Mouse (Mus musculus) midbrain, postnatal 0 days (tissue): ENCODE results near the gene Elovl5. TPM values are rescaled to one million over a fixed set of nuclear protein-coding genes. Genes with fewer than 3 reads are reported as not detected.

Experiments
- ATAC-seq: fragments of 200-750 bp; cut with Nextera tagmentation; 2 replicates; pipeline ENCODE4 v1.8.0; 2017; ENCODE audit warnings: moderate number of reproducible peaks, mild to moderate bottlenecking, moderate TSS enrichment, moderate library complexity; ENCODE audit not compliant: low FRiP score
- DNase-seq: peaks from one replicate; pipeline ENCODE4 v3.0.0-alpha.2; 2015; ENCODE audit warnings: low spot score
- H3K27ac ChIP-seq: fragments of 300-500 bp; sonication (generic); 2 replicates; pipeline ENCODE4 v1.5.1; 2014; ENCODE audit warnings: low read depth, mild to moderate bottlenecking, low read length, mixed read lengths
- H3K27me3 ChIP-seq: fragments of 300-500 bp; sonication (generic); 2 replicates; pipeline ENCODE4 v1.6.1; 2014; ENCODE audit warnings: low read length, control low read depth, mixed read lengths; ENCODE audit not compliant: insufficient read depth
- H3K36me3 ChIP-seq: fragments of 300-500 bp; sonication (generic); 2 replicates; pipeline ENCODE4 v1.6.1; 2014; ENCODE audit warnings: low read length, control low read depth, mixed read lengths; ENCODE audit not compliant: insufficient read depth
- H3K4me1 ChIP-seq: fragments of 300-500 bp; sonication (generic); 2 replicates; pipeline ENCODE4 v1.6.1; 2014; ENCODE audit warnings: mild to moderate bottlenecking, control low read depth, antibody characterized with exemption, low read length, mixed read lengths; ENCODE audit not compliant: insufficient read depth
- H3K4me2 ChIP-seq: fragments of 300-500 bp; sonication (generic); 2 replicates; pipeline ENCODE4 v1.6.1; 2014; ENCODE audit warnings: low read depth, mild to moderate bottlenecking, low read length, mixed read lengths; ENCODE audit not compliant: poor library complexity, severe bottlenecking
- H3K4me3 ChIP-seq: fragments of 300-500 bp; sonication (generic); 2 replicates; pipeline ENCODE4 v1.5.1; 2014; ENCODE audit warnings: low read depth, mild to moderate bottlenecking, low read length, moderate library complexity
- H3K9ac ChIP-seq: fragments of 300-500 bp; sonication (generic); replicated peaks from 2 replicates; pipeline ENCODE4 v1.6.1; 2014; ENCODE audit warnings: mild to moderate bottlenecking, low read length, moderate library complexity, mixed read lengths; ENCODE audit not compliant: poor library complexity, severe bottlenecking
- H3K9me3 ChIP-seq: fragments of 300-500 bp; sonication (generic); 2 replicates; pipeline ENCODE4 v1.6.1; 2016; ENCODE audit warnings: low read length, control low read depth
- CTCF ChIP-seq: IDR thresholded peaks from 2 replicates; pipeline ENCODE4 v1.5.1; 2016; ENCODE audit warnings: antibody characterized with exemption, mild to moderate bottlenecking
- WGBS: fragments of 180-500 bp; shearing (Covaris S2); extraction: QIAGEN DNeasy Blood & Tissue Kit; methylation state at CpG from one replicate; pipeline ENCODE4 v1.1.7; 2014; 5-methylcytosine and 5-hydroxymethylcytosine counted together
- polyA plus RNA-seq: library from polyadenylated mRNA; unstranded; fragments of >200 nt; fragmentation: Nextera tagmentation; extraction: Ambion mirVana; gene quantifications from 2 replicates; pipeline ENCODE4 v1.2.1, GENCODE M21; 2015
- total RNA-seq: library from RNA; depleted of rRNA; stranded (reverse); fragments of >200 nt; gene quantifications from 2 replicates; pipeline ENCODE4 v1.2.3, GENCODE M21; 2014

The Elovl5 gene
- total and polyA plus RNA-seq, 2 experiments from 2014 or later, result 58.4 to 80.0 TPM

- no peak for TF ChIP-seq CTCF
- Histone ChIP-seq H3K4me1 (peaks cover 5% of the 10 kb centered on the region; the same call in 1 of the 2 replicates), H3K9me3 (no peaks in the 10 kb centered on the region), H3K4me3 (peak overlapping the region; percentile 97), H3K4me2 (peak overlapping the region; percentile 83), H3K9ac (peak overlapping the region; percentile 82), H3K36me3 (no peaks in the 10 kb centered on the region), H3K27ac (peak overlapping the region; percentile 91), H3K27me3 (no peaks in the 10 kb centered on the region)
- DNase-seq (no peak), ATAC-seq (peak; percentile 66)
- under 1% methylated on average over 45 of the region's 45 CpGs for WGBS
Observed at GRCm38 (mm10) chr9:77917622-77918131, 513 bp downstream of the Elovl5 start.

DNA sequence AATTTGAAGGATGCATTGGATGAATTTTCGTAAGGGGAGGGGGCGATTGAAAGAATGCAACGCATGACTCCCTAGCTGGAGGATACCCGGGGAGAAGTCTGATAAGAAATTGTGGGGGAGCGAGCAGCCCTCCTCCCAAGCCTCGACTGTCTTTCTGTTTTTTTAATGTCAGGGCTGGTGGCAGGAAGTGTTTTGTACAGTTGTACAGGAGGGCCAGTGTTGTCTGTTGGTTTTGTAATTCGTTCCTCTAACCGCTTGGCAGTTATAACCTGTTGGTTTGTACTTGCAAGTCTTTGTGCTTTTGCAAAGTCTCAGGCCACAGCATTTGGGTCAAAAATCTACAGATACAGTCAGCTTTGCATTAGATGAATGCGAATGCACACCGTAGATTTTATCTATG is 1.0 kb downstream of the Elovl5 start:
- TF ChIP-seq CTCF, result no peak
- H3K27ac ChIP-seq, result peak overlapping the region; percentile 91
- peak overlapping the region; percentile 83 for H3K4me2 ChIP-seq
- H3K9me3 ChIP-seq, result no peaks in the 10 kb centered on the region
- H3K4me1 ChIP-seq, result peaks cover 5% of the 10 kb centered on the region; the same call in 1 of the 2 replicates
- no peaks in the 10 kb centered on the region for H3K36me3 ChIP-seq
- H3K4me3 ChIP-seq, result peak overlapping the region; percentile 97
- no peaks in the 10 kb centered on the region for H3K27me3 ChIP-seq
- WGBS, result 17% methylated on average over 10 of the region's 10 CpGs
- DNase-seq (no peak), ATAC-seq (no peak)
- H3K9ac ChIP-seq, result peak overlapping the region; percentile 82

DNA sequence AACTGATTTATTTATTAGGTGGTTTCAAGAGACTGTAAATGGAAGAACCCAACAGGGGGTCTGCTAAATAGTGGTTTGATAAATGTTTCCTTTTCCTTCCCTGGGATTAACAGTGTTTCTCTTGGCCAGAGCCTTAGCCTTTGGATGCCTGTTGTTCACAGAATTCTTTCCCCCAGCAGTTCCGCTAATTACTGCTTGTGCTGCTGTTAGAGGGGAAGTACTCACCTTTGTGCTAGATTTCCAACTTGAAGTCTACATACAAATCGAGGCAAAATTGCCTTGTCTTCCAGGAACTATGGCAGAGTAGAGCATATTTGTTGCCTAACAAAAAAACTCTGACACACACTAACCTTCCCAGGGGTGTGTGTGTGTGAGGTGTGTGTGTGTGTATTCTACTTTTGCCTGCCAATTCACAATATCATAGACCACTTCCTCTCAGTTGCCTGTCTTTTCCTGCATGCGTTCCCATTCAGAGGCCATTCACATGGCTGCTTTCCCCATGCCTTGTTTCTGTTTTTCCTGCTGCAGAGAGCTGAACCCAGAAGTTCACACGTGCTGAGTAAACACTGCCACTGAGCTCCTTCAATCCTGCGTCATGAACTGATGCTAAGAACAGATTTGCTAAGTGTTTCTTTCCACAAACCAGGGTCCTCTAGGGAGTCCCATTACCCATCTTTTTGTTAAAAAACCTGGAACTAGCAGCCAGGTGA is 2.0 kb downstream of the Elovl5 start:
- ATAC-seq, result no peak
- peak overlapping the region; percentile 97 for H3K4me3 ChIP-seq
- H3K4me2 ChIP-seq, result peak overlapping the region; percentile 83
- H3K9ac ChIP-seq, result no peak overlapping the region
- H3K36me3 ChIP-seq, result no peaks in the 10 kb centered on the region
- H3K9me3 ChIP-seq, result no peaks in the 10 kb centered on the region
- no peak for TF ChIP-seq CTCF
- H3K4me1 ChIP-seq, result peaks cover 5% of the 10 kb centered on the region; the same call in 1 of the 2 replicates
- no peak for DNase-seq
- WGBS, result 71% methylated on average over 5 of the region's 5 CpGs
- H3K27me3 ChIP-seq, result no peaks in the 10 kb centered on the region
- no peak overlapping the region for H3K27ac ChIP-seq

DNA sequence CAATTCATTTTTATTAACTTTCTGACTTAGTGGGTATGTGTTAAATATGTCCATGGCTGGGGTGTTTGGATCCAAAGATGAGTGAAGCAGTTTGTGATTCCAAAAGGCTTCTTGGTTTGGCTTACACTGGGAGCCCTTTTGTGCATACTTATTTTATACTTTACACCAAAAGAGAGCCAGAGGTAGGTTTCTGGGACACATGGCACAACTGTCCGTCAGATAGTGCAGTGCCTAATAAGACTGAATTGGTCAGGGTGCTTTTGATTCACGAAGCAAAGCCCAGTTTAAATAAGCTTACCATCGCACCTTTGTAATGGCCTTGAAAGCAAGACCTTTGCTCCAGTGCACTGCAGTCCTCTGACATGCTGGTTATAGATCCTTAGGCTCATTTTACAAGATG is 3.3 kb downstream of the Elovl5 start:
- no peak for TF ChIP-seq CTCF
- WGBS, result 75% methylated on average over 3 of the region's 3 CpGs
- no peaks in the 10 kb centered on the region for H3K27me3 ChIP-seq
- ATAC-seq (no peak), DNase-seq (no peak)
- H3K27ac ChIP-seq, result no peak overlapping the region
- H3K9me3 ChIP-seq, result no peaks in the 10 kb centered on the region
- peaks cover 5% of the 10 kb centered on the region; the same call in 1 of the 2 replicates for H3K4me1 ChIP-seq
- H3K4me3 ChIP-seq, result no peak overlapping the region
- H3K9ac ChIP-seq, result no peak overlapping the region
- no peaks in the 10 kb centered on the region for H3K36me3 ChIP-seq
- H3K4me2 ChIP-seq, result no peak overlapping the region

DNA sequence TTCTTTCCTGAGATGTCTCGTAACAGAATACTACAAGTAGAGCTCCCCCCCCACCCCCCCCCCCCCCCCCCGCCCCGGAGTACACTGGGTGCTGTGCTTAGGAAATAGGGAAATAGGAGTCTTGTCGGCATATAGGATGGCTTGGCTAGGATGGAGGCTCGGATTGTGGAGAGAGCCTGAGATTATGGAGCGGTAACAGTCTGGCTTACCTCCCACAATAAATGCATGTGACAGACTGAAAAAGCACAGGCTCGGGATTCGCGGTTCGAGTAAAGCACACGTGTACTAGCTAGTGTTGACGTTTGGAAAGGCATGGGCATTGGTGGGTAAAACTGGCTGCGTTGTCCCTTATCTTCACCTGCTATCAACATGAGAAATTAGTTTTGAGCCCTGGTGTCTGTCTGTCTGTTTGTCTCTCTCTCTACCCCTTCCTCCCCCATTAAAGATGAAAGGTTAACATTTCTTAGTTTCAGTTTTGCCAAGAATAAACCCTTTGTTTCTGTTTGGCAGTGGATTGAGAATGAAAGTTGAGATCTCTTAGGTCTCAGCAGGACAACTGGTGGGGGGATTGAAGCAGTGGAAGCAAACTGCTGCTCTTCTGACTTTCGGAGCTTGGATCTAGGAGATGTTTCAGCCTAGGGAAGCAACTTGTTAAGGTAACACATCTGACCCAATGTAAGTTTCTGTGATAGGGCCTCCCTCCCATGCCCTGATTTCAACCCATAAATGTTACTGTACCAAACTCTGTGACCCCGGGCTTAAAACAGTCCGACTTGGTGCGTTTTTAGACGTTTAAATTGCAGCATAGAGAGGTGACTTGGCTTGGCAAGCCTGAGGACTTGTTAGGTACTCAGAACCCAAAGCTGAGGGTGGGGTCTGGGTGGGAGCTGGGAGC is 4.4 kb downstream of the Elovl5 start:
- ATAC-seq (no peak), DNase-seq (no peak)
- WGBS, result 79% methylated on average over 16 of the region's 18 CpGs
- H3K27ac ChIP-seq, result no peak overlapping the region
- H3K27me3 ChIP-seq, result no peaks in the 10 kb centered on the region
- H3K4me3 ChIP-seq, result no peak overlapping the region
- no peaks in the 10 kb centered on the region for H3K9me3 ChIP-seq
- H3K4me2 ChIP-seq, result no peak overlapping the region
- H3K36me3 ChIP-seq, result no peaks in the 10 kb centered on the region
- no peak overlapping the region for H3K9ac ChIP-seq
- no peak for TF ChIP-seq CTCF
- H3K4me1 ChIP-seq, result peaks cover 5% of the 10 kb centered on the region; the same call in 1 of the 2 replicates
